Mouse (Mus musculus): ENCODE measurements at regions not wholly inside any gene's neighbourhood (a gene's known extent, or its start where the extent isn't known, plus 50 kb on each side); places are given as distances from the start of the nearest gene placed in this dataset.

DNA sequence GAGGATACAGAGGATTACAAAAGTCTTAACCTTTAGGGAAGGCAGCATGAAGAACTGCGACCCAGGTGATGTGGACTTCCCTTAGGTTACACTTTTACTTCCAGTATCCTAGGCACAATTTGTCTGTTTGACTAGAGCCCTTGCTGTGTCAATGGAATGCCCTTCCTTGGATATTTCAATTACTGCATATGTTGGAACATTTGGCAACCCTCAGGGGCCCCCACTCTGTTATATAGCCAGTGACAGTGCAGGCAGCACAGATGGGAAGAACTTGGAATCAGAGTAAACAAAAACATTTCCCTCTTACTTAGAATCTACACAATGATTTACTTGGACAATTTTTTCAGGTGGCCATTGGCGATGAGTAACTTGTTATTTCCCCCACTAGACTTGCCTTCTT is 82.4 kb downstream of the Izumo3 start:
- H3K4me2 ChIP-seq (replicated peaks), result no peak overlapping the region
- H3K9me3 ChIP-seq, result no peaks in the 10 kb centered on the region
- H3K4me1 ChIP-seq (replicated peaks), result no peaks in the 10 kb centered on the region
- 90% methylated on average over 2 of the region's 2 CpGs for WGBS
- H3K9ac ChIP-seq (replicated peaks), result no peak overlapping the region
- H3K27me3 ChIP-seq, result no peaks in the 10 kb centered on the region
- H3K36me3 ChIP-seq, result no peaks in the 10 kb centered on the region
- H3K27ac ChIP-seq, result no peak overlapping the region
- no peak for ATAC-seq
- H3K4me3 ChIP-seq (replicated peaks), result no peak overlapping the region

DNA sequence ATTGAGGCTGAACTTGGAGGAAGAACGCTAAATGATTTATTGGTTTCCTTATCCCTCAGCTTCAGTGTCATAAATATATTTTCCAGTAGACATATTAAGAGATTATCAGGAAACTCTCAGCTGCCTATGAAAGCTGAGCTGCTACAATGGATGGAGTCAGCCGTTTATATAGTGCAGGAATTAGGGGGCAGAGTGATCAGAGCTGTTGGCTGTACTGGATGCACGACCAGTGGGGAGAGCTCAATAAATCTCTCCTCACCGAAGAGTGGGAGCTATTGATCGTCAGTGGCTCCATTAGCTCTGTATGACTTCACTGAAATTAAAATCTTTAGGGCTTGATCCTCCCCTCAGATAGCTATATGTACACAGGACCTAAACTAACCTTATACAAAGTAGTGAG is 86.1 kb downstream of the Izumo3 start:
- H3K9me3 ChIP-seq, result no peaks in the 10 kb centered on the region
- H3K4me3 ChIP-seq (replicated peaks), result no peak overlapping the region
- WGBS, result 73% methylated on average over 5 of the region's 5 CpGs
- no peaks in the 10 kb centered on the region for H3K27me3 ChIP-seq
- H3K9ac ChIP-seq (replicated peaks), result no peak overlapping the region
- H3K27ac ChIP-seq, result no peak overlapping the region
- ATAC-seq, result peak; percentile 55; the same call in 1 of the 2 replicates
- no peaks in the 10 kb centered on the region for H3K4me1 ChIP-seq (replicated peaks)
- H3K36me3 ChIP-seq, result no peaks in the 10 kb centered on the region
- H3K4me2 ChIP-seq (replicated peaks), result no peak overlapping the region

DNA sequence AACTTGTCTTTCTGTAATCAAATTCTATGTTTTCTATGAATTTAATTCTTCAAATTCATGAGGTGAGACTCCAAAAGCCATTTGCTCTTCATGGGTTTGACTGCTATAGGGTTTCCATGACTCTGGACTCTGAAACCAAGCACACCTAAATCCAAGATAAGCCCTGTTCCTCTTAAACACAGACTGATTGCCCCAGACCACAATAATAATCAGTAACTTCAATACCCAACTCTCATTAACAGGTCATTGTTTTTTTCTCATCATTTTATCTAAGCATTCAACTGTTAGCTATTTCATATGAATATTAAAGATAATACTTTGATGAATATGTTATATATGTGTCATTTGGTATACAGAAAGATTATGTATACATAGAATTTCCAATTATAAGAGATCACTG is 92.1 kb downstream of the Izumo3 start:
- no peaks in the 10 kb centered on the region for H3K27me3 ChIP-seq
- H3K4me1 ChIP-seq (replicated peaks), result no peaks in the 10 kb centered on the region
- H3K9me3 ChIP-seq, result no peaks in the 10 kb centered on the region
- H3K36me3 ChIP-seq, result no peaks in the 10 kb centered on the region
- H3K9ac ChIP-seq (replicated peaks), result no peak overlapping the region
- H3K27ac ChIP-seq, result no peak overlapping the region
- no peak overlapping the region for H3K4me2 ChIP-seq (replicated peaks)
- ATAC-seq, result no peak
- no peak overlapping the region for H3K4me3 ChIP-seq (replicated peaks)

DNA sequence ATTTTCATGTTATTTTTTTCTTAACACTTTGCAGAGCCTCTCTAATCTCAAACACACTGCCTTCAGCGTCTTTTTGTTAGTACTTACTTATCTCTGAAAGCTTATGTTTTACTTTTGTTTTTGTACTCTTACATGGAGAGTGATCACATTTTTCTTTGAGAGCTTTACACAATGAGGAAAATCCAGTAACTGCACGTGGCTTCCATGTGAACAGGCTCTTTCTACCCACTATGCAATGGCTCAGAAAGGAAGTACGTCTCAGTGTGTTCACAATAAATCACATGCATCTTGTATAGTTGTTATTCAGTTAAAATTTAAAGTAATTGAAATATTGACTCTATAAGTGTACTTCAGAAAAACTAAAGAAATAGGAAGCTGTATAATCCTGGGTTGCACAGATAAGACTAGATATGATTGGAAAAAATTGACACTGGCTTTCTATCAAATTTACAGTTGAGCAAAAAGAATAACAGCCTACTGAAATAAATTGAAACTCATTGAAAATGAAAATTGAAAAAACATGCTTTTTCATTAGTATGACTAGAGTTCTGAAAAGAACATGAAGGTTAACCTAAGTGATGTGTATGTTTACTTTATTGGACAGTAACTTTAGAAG is 122.4 kb downstream of the Izumo3 start:
- no peaks in the 10 kb centered on the region for H3K27me3 ChIP-seq
- H3K4me3 ChIP-seq (replicated peaks), result no peak overlapping the region
- no peaks in the 10 kb centered on the region for H3K36me3 ChIP-seq
- no peak for ATAC-seq
- no peaks in the 10 kb centered on the region for H3K9me3 ChIP-seq
- no peak overlapping the region for H3K9ac ChIP-seq (replicated peaks)
- H3K4me1 ChIP-seq (replicated peaks), result no peaks in the 10 kb centered on the region
- 71% methylated on average over 3 of the region's 3 CpGs for WGBS
- no peak overlapping the region for H3K4me2 ChIP-seq (replicated peaks)
- no peak overlapping the region for H3K27ac ChIP-seq

DNA sequence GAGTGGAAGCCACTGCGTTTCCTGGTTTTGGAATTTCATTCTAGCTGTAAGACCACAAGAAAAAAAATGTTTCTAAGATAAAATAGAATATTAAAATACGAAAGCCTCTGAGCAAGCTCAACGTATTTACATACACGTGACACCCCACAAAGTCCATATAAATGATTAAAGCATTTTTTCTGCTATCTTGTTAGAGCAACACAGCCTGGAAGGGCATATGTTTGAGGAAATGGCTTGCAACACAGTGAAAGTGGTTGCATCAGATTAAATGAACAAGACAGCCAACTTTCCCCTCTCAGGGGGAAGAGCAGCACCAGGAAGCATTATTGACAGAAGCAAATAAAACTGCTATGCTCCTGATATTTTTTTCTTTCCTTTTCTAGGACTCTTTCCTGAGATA is 146.8 kb downstream of the Izumo3 start:
- Histone ChIP-seq H3K27me3 (no peaks in the 10 kb centered on the region), H3K36me3 (no peaks in the 10 kb centered on the region), H3K4me3 (replicated peaks) (no peak overlapping the region), H3K4me1 (replicated peaks) (no peaks in the 10 kb centered on the region), H3K9ac (replicated peaks) (no peak overlapping the region), H3K27ac (no peak overlapping the region), H3K9me3 (no peaks in the 10 kb centered on the region; the same call in 1 of the 2 replicates), H3K4me2 (replicated peaks) (no peak overlapping the region)
- no peak for ATAC-seq
- WGBS, result 84% methylated on average over 4 of the region's 4 CpGs

DNA sequence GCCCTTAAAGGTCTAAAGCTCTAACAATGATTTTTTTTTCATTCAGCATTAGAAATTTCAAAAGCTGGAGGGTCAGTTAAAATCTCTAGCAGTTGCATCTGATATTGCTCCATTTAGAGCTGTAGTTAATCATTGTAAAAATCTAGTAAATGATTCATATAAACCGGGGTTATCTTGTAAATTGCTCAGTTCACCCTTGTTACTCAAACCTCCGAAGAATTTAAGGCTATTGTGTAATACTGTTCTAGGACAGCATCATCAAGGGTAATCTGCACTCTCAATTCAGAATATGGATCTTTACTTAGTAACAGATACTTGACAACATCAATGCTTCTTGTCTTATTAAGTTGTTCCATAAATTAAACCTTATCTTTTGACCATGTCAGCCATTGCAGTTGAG is 157.7 kb downstream of the Izumo3 start:
- Histone ChIP-seq H3K4me1 (replicated peaks) (no peaks in the 10 kb centered on the region), H3K4me3 (replicated peaks) (no peak overlapping the region), H3K4me2 (replicated peaks) (no peak overlapping the region), H3K9me3 (no peaks in the 10 kb centered on the region), H3K27me3 (no peaks in the 10 kb centered on the region), H3K27ac (no peak overlapping the region), H3K36me3 (no peaks in the 10 kb centered on the region), H3K9ac (replicated peaks) (no peak overlapping the region)
- no peak for ATAC-seq
- 84% methylated on average over 2 of the region's 2 CpGs for WGBS

Measured in midbrain, embryonic 13.5 days (tissue).